Mouse (Mus musculus) c-Kit-negative CD71-positive TER-119-positive erythroid progenitor cells, embryonic 14.5 days (primary cell): ENCODE measurements around the gene Dtd1.

Experiments used
- DNase-seq: peaks from one replicate; pipeline ENCODE4 v3.0.0-alpha.2; 2013; ENCODE audit warnings: low read depth, low spot score

The Dtd1 gene

GRCm38 (mm10) chr2:144715211-144715768 is 115.6 kb downstream of the Dtd1 start:
- no peak for DNase-seq

GRCm38 (mm10) chr2:144716248-144716647 is 116.6 kb downstream of the Dtd1 start:
- no peak for DNase-seq

GRCm38 (mm10) chr2:144718273-144718672 is 118.6 kb downstream of the Dtd1 start:
- no peak for DNase-seq

GRCm38 (mm10) chr2:144719294-144719693 is 119.6 kb downstream of the Dtd1 start:
- no peak for DNase-seq

GRCm38 (mm10) chr2:144719718-144720117 is 120.0 kb downstream of the Dtd1 start:
- no peak for DNase-seq

- no peak for DNase-seq
These were observed 120.8 kb downstream of the Dtd1 start for GRCm38 (mm10) chr2:144720407-144720959.

- no peak for DNase-seq
These were observed 125.0 kb downstream of the Dtd1 start for GRCm38 (mm10) chr2:144724679-144725078.

- DNase-seq = no peak
These were observed 127.4 kb downstream of the Dtd1 start for GRCm38 (mm10) chr2:144727136-144727535.

GRCm38 (mm10) chr2:144729776-144730175 is 130.1 kb downstream of the Dtd1 start:
- DNase-seq = no peak

GRCm38 (mm10) chr2:144738161-144738560 is 138.5 kb downstream of the Dtd1 start:
- DNase-seq = no peak

GRCm38 (mm10) chr2:144738576-144738975 is 138.9 kb downstream of the Dtd1 start:
- no peak for DNase-seq

- no peak for DNase-seq
These were observed 140.9 kb downstream of the Dtd1 start for GRCm38 (mm10) chr2:144740577-144740997.

- DNase-seq = no peak
These were observed 142.3 kb downstream of the Dtd1 start for GRCm38 (mm10) chr2:144741973-144742372.

- no peak for DNase-seq
These were observed 143.6 kb downstream of the Dtd1 start for GRCm38 (mm10) chr2:144743316-144743715.

- no peak for DNase-seq
These were observed 145.6 kb downstream of the Dtd1 start for GRCm38 (mm10) chr2:144745266-144745665.

GRCm38 (mm10) chr2:144746046-144746783 is 146.5 kb downstream of the Dtd1 start:
- no peak for DNase-seq

- no peak for DNase-seq
These were observed 153.9 kb downstream of the Dtd1 start for GRCm38 (mm10) chr2:144753604-144754003.

GRCm38 (mm10) chr2:144755016-144755415 is 155.3 kb downstream of the Dtd1 start:
- no peak for DNase-seq

- no peak for DNase-seq
These were observed 161.0 kb downstream of the Dtd1 start for GRCm38 (mm10) chr2:144760666-144761065.

- no peak for DNase-seq
These were observed 164.0 kb downstream of the Dtd1 start for GRCm38 (mm10) chr2:144763706-144764105.

GRCm38 (mm10) chr2:144764116-144764788 is 164.6 kb downstream of the Dtd1 start:
- DNase-seq = no peak

GRCm38 (mm10) chr2:144765219-144765618 is 165.5 kb downstream of the Dtd1 start:
- DNase-seq = no peak
